Comparison of ENCODE assay signal across 8 mouse cellular contexts in the genomic region with DNA sequence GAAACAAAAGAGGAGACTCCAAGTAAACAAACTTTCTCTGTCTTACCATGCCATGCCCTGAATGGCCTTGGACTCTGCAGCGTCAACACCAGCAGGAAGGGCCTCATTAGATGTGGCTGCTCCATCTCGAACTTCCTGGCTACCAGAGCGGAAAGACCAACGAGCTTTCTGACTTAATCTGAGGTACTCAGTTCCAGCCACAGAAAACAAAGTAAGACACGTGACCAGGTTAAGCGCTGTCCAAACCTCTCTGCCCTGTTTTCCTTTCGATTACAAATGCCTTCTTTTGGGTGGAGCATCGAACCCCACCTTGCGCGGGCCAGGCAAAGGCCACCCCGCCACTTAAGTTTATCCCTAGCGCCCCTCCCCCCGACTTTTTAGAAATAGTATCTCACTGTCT. TPM values are rescaled to one million over a fixed set of nuclear protein-coding genes. Genes with fewer than 3 reads are reported as not detected.
DNase-seq lines count a peak whose midpoint lies in the region; ATAC-seq and TF ChIP-seq lines count a peak whose summit lies in the region.

No protein-coding gene starts in this region.

- H3K4me1 ChIP-seq in spleen, adult 2 months (ENCODE audit: control insufficient read depth, insufficient read depth, insufficient read length): 0 out of 2 replicates have a peak, but pooled peaks cover 3% of the 10 kb centered on the region
- H3K4me1 ChIP-seq in limb, embryonic 11.5 days (ENCODE audit: control insufficient read depth, insufficient read depth, low read length): 0 out of 2 replicates have a peak, but pooled peaks cover 2% of the 10 kb centered on the region
- no peaks in the 10 kb centered on the region; the same call in 1 of the 2 replicates for H3K4me1 ChIP-seq in midbrain, embryonic 11.5 days (ENCODE audit: control insufficient read depth, insufficient read depth, low read length)
- H3K4me1 ChIP-seq in cerebellum, adult 2 months (ENCODE audit: control insufficient read depth, insufficient read depth, low read length): no peaks in the 10 kb centered on the region

- H3K4me2 ChIP-seq in limb, embryonic 11.5 days (ENCODE audit: low read depth, severe bottlenecking): peak overlapping the region; percentile 20
- H3K4me2 ChIP-seq in midbrain, embryonic 11.5 days: peak overlapping the region; percentile 37

- peak overlapping the region; percentile 5; the same call in 1 of the 2 replicates for H3K4me3 ChIP-seq in spleen, adult 2 months (ENCODE audit: extremely low read depth, insufficient read depth, insufficient read length)
- H3K4me3 ChIP-seq in limb, embryonic 11.5 days (ENCODE audit: low read depth, low read length): no peak overlapping the region
- no peak overlapping the region for H3K4me3 ChIP-seq in midbrain, embryonic 11.5 days (ENCODE audit: low read depth, low read length)
- H3K4me3 ChIP-seq in cerebellum, adult 2 months (replicated peaks; ENCODE audit: insufficient read depth, low read depth, low read length): no peak overlapping the region

- H3K9me3 ChIP-seq in limb, embryonic 11.5 days (ENCODE audit: control insufficient read depth, low read length): no peaks in the 10 kb centered on the region
- no peaks in the 10 kb centered on the region for H3K9me3 ChIP-seq in midbrain, embryonic 11.5 days (ENCODE audit: control insufficient read depth, low read length)

- TF ChIP-seq CTCF in spleen, adult 2 months (IDR thresholded peaks at IDR 0.05; ENCODE audit: extremely low read depth, insufficient read depth, insufficient read length, insufficient replicate concordance): no peak
- no peak for TF ChIP-seq CTCF in cerebellum, adult 2 months (IDR thresholded peaks at IDR 0.05; ENCODE audit: borderline replicate concordance, insufficient read depth, low read depth, low read length)

- H3K27me3 ChIP-seq in spleen, adult 2 months (ENCODE audit: control insufficient read depth, insufficient read depth, low read length): no peaks in the 10 kb centered on the region
- H3K27me3 ChIP-seq in limb, embryonic 11.5 days (ENCODE audit: control insufficient read depth, insufficient read depth, low read length): no peaks in the 10 kb centered on the region
- H3K27me3 ChIP-seq in midbrain, embryonic 11.5 days (ENCODE audit: control insufficient read depth, insufficient read depth, low read length): no peaks in the 10 kb centered on the region
- H3K27me3 ChIP-seq in cerebellum, adult 2 months (ENCODE audit: control insufficient read depth, insufficient read depth, low read length): no peaks in the 10 kb centered on the region

- H3K27ac ChIP-seq in spleen, adult 2 months (ENCODE audit: insufficient read depth, low read length): no peak overlapping the region
- H3K27ac ChIP-seq in limb, embryonic 11.5 days (replicated peaks; ENCODE audit: low read depth, low read length): no peak overlapping the region
- no peak overlapping the region for H3K27ac ChIP-seq in midbrain, embryonic 11.5 days (ENCODE audit: low read depth, low read length)
- no peak overlapping the region for H3K27ac ChIP-seq in cerebellum, adult 2 months (ENCODE audit: insufficient read depth, low read length)

- intact Hi-C loops in heart, postnatal 25 days (cut with DNase I): no loop called here

- DNase-seq in spleen, adult 2 months (ENCODE audit: low read depth in 1 of 2, low spot score in 2 of 2): no peak
- no peak for DNase-seq in spleen, postnatal 4 days (ENCODE audit: low spot score in 2 of 2)
- peak; percentile 31 for DNase-seq in heart, postnatal 25 days (ENCODE audit: low spot score)
- DNase-seq in limb, embryonic 11.5 days (ENCODE audit: low spot score): no peak
- DNase-seq in midbrain, embryonic 11.5 days (ENCODE audit: low spot score, missing footprints): peak; percentile 86
- DNase-seq in cerebellum, postnatal 4 days (ENCODE audit: low spot score in 2 of 2): no peak
- no peak for DNase-seq in right cerebral cortex, postnatal 25 days
- no peak for DNase-seq in cerebellum, adult 2 months

- H3K9ac ChIP-seq in limb, embryonic 11.5 days (ENCODE audit: low read length): no peak overlapping the region
- 0 out of 2 replicates have a peak overlapping the region, but pooled peaks have one; percentile 24 for H3K9ac ChIP-seq in midbrain, embryonic 11.5 days (ENCODE audit: low read length)

- 5% methylated on average over 13 of the region's 13 CpGs for WGBS in spleen, adult 2 months
- 26% methylated on average over 13 of the region's 13 CpGs for WGBS in limb, embryonic 11.5 days
- 15% methylated on average over 13 of the region's 13 CpGs for WGBS in midbrain, embryonic 11.5 days
- WGBS in cerebellum, adult 2 months: 33% methylated on average over 13 of the region's 13 CpGs

- TF ChIP-seq POLR2A in spleen, adult 2 months (IDR thresholded peaks at IDR 0.05; ENCODE audit: low read depth, low read length): no peak
- no peak for TF ChIP-seq POLR2A in cerebellum, adult 2 months (IDR thresholded peaks at IDR 0.05; ENCODE audit: borderline replicate concordance, insufficient read depth, low read length)

- H3K36me3 ChIP-seq in spleen, adult 2 months (ENCODE audit: control insufficient read depth, insufficient read depth, low read length): no peaks in the 10 kb centered on the region
- H3K36me3 ChIP-seq in limb, embryonic 11.5 days (ENCODE audit: control insufficient read depth, insufficient read depth, low read length): no peaks in the 10 kb centered on the region
- H3K36me3 ChIP-seq in midbrain, embryonic 11.5 days (ENCODE audit: control insufficient read depth, insufficient read depth, low read length): no peaks in the 10 kb centered on the region

- ATAC-seq in limb, embryonic 11.5 days (ENCODE audit: insufficient number of reproducible peaks, low FRiP score, low TSS enrichment, low read depth): 0 out of 2 replicates have a peak, but pooled peaks have one; percentile 19
- ATAC-seq in midbrain, embryonic 11.5 days (ENCODE audit: low FRiP score): no peak

RNA-seq across cellular contexts. Expression of gene Fnbp1l, which starts 10.1 kb away (rescaled TPM):
- 1.1 and 1.3 TPM in 2 replicates for polyA plus RNA-seq in spleen, adult 2 months (2012; rRNA removed)
- 10 to 100 TPM; 19.2 to 20.3 TPM for total RNA-seq in heart, postnatal 25 days (2021)
- 81.3 and 86.4 TPM in 2 replicates for polyA plus RNA-seq in limb, embryonic 11.5 days (2014; fragmentation: Nextera tagmentation; extraction: Ambion mirVana)
- 76.8 and 85.8 TPM in 2 replicates for polyA plus RNA-seq in midbrain, embryonic 11.5 days (2014; fragmentation: Nextera tagmentation; extraction: Ambion mirVana)
- 16.8 and 17.6 TPM in 2 replicates for polyA plus RNA-seq in cerebellum, adult 2 months (2012; rRNA removed)

Comparison
In these comparisons a context has a peak if more than half of its experiments do, and no peak if none do; other contexts are left out.
1. DNase-seq: peak in heart, postnatal 25 days (single experiment) and midbrain, embryonic 11.5 days (single experiment); none in spleen, adult 2 months (0 of 2), spleen, postnatal 4 days (0 of 2), limb, embryonic 11.5 days (single experiment), cerebellum, postnatal 4 days (0 of 2), right cerebral cortex, postnatal 25 days (single experiment) and cerebellum, adult 2 months (0 of 2).